Mouse (Mus musculus) brain, adult 2 months (tissue): ENCODE measurements at regions not wholly inside any gene's neighbourhood (a gene's known extent, or its start where the extent isn't known, plus 50 kb on each side); places are given as distances from the start of the nearest gene placed in this dataset.

ENCODE experiments used
- DNase-seq: peaks from one replicate; pipeline ENCODE4 v3.0.0; 2011; ENCODE audit warnings: low read depth, low spot score

GRCm38 (mm10) chr1:167905424-167905823, 216.4 kb downstream of the Lmx1a start:
- peak; percentile 28 for DNase-seq

GRCm38 (mm10) chr1:167912074-167912473, 223.0 kb downstream of the Lmx1a start:
- no peak for DNase-seq

- DNase-seq, result peak; percentile 90
These were observed 226.0 kb downstream of the Lmx1a start for GRCm38 (mm10) chr1:167914982-167915561.

- DNase-seq, result no peak
These were observed 226.7 kb downstream of the Lmx1a start for GRCm38 (mm10) chr1:167915578-167916275.

- no peak for DNase-seq
These were observed 233.9 kb downstream of the Lmx1a start for GRCm38 (mm10) chr1:167922917-167923316.

- peak; percentile 46 for DNase-seq
These were observed 239.0 kb downstream of the Lmx1a start for GRCm38 (mm10) chr1:167928060-167928467.

GRCm38 (mm10) chr1:167929729-167930341, 240.8 kb downstream of the Lmx1a start:
- DNase-seq, result peak; percentile 78

GRCm38 (mm10) chr1:167932088-167932487, 243.1 kb downstream of the Lmx1a start:
- DNase-seq, result peak; percentile 74

GRCm38 (mm10) chr1:167936726-167937125, 247.7 kb downstream of the Lmx1a start:
- no peak for DNase-seq

- no peak for DNase-seq
These were observed 249.1 kb downstream of the Lmx1a start for GRCm38 (mm10) chr1:167938176-167938575.

- DNase-seq, result peak; percentile 82
These were observed 253.0 kb downstream of the Lmx1a start for GRCm38 (mm10) chr1:167942037-167942470.

GRCm38 (mm10) chr1:167943121-167943520, 254.1 kb downstream of the Lmx1a start:
- DNase-seq, result no peak

GRCm38 (mm10) chr1:167945615-167946252, 256.7 kb downstream of the Lmx1a start:
- DNase-seq, result peak; percentile 93

GRCm38 (mm10) chr1:167947866-167948265, 258.8 kb downstream of the Lmx1a start:
- DNase-seq, result no peak

- no peak for DNase-seq
These were observed 262.7 kb downstream of the Lmx1a start for GRCm38 (mm10) chr1:167951717-167952116.

GRCm38 (mm10) chr1:167958531-167958930, 269.5 kb downstream of the Lmx1a start:
- DNase-seq, result no peak

GRCm38 (mm10) chr1:167969545-167969944, 280.5 kb downstream of the Lmx1a start:
- DNase-seq, result no peak

- peak; percentile 23 for DNase-seq
These were observed 280.9 kb downstream of the Lmx1a start for GRCm38 (mm10) chr1:167969985-167970384.

- DNase-seq, result peak; percentile 27
These were observed 287.7 kb downstream of the Lmx1a start for GRCm38 (mm10) chr1:167976708-167977107.

GRCm38 (mm10) chr1:167979187-167979586, 290.1 kb downstream of the Lmx1a start:
- peak; percentile 61 for DNase-seq

GRCm38 (mm10) chr1:167979588-167979987, 290.6 kb downstream of the Lmx1a start:
- DNase-seq, result no peak

- peak; percentile 75 for DNase-seq
These were observed 292.3 kb downstream of the Lmx1a start for GRCm38 (mm10) chr1:167981292-167981691.
